Mouse (Mus musculus): ENCODE results near the gene Dhx8.
A peak's percentile ranks its signal among the peaks of the same experiment; 100 is the strongest.

Gene Dhx8

GRCm38 (mm10) chr11:101801386-101801785, 68.7 kb downstream of the Dhx8 start:
- DNase-seq (ENCODE audit: low read depth): no peak

- no peak for DNase-seq (ENCODE audit: low read depth)
Observed at GRCm38 (mm10) chr11:101805113-101805704, 72.5 kb downstream of the Dhx8 start.

- no peak for DNase-seq (ENCODE audit: low read depth)
Observed at GRCm38 (mm10) chr11:101806741-101807140, 74.0 kb downstream of the Dhx8 start.

GRCm38 (mm10) chr11:101807266-101807665, 74.5 kb downstream of the Dhx8 start:
- DNase-seq (ENCODE audit: low read depth): peak; percentile 81

- no peak for DNase-seq (ENCODE audit: low read depth)
Observed at GRCm38 (mm10) chr11:101809060-101809828, 76.5 kb downstream of the Dhx8 start.

- DNase-seq (ENCODE audit: low read depth): no peak
Observed at GRCm38 (mm10) chr11:101813259-101813658, 80.5 kb downstream of the Dhx8 start.

- no peak for DNase-seq (ENCODE audit: low read depth)
Observed at GRCm38 (mm10) chr11:101814375-101815102, 81.8 kb downstream of the Dhx8 start.

GRCm38 (mm10) chr11:101815103-101816085, 82.7 kb downstream of the Dhx8 start:
- DNase-seq (ENCODE audit: low read depth): no peak

Measured in fibroblast of lung, adult 2 months (primary cell).